Mouse (Mus musculus) neural tube, embryonic 14.5 days (tissue): Measurements from ENCODE around the gene Cnnm2. TPM values are rescaled to one million over a fixed set of nuclear protein-coding genes. Genes with fewer than 3 reads are reported as not detected.

Experiments used
- ATAC-seq: fragments of 200-750 bp; cut with Nextera tagmentation; 2 replicates; pipeline ENCODE4 v1.8.0; 2017; ENCODE audit warnings: low read depth, mild to moderate bottlenecking, moderate TSS enrichment, moderate library complexity
- H3K27ac ChIP-seq: fragments of 300-500 bp; sonication (generic); 2 replicates; pipeline ENCODE4 v1.5.1; 2014; ENCODE audit warnings: low read depth, mild to moderate bottlenecking, control low read depth, low read length, moderate library complexity, mixed read lengths
- H3K27me3 ChIP-seq: fragments of 300-500 bp; sonication (generic); 2 replicates; pipeline ENCODE4 v1.6.1; 2014; ENCODE audit warnings: low read length; ENCODE audit not compliant: control insufficient read depth, insufficient read depth
- H3K36me3 ChIP-seq: fragments of 300-500 bp; sonication (generic); 2 replicates; pipeline ENCODE4 v1.6.1; 2014; ENCODE audit warnings: low read length, mixed read lengths; ENCODE audit not compliant: control insufficient read depth, insufficient read depth
- H3K4me1 ChIP-seq: fragments of 300-500 bp; sonication (generic); 2 replicates; pipeline ENCODE4 v1.6.1; 2014; ENCODE audit warnings: low read length; ENCODE audit not compliant: control insufficient read depth, insufficient read depth
- H3K4me2 ChIP-seq: fragments of 300-500 bp; sonication (generic); 2 replicates; pipeline ENCODE4 v1.6.1; 2014; ENCODE audit warnings: mild to moderate bottlenecking, low read depth, low read length, control low read depth
- H3K4me3 ChIP-seq: fragments of 300-500 bp; sonication (generic); 2 replicates; pipeline ENCODE4 v1.5.1; 2014; ENCODE audit warnings: low read depth, low read length, control low read depth, mixed read lengths
- H3K9ac ChIP-seq: fragments of 300-500 bp; sonication (generic); replicated peaks from 2 replicates; pipeline ENCODE4 v1.6.1; 2014; ENCODE audit warnings: low read depth, mild to moderate bottlenecking, control low read depth, low read length, mixed read lengths
- H3K9me3 ChIP-seq: fragments of 300-500 bp; sonication (generic); 2 replicates; pipeline ENCODE4 v1.6.1; 2016; ENCODE audit warnings: low read length; ENCODE audit not compliant: control insufficient read depth
- WGBS: fragments of 180-500 bp; shearing (Covaris S2); extraction: QIAGEN DNeasy Blood & Tissue Kit; methylation state at CpG from one replicate; pipeline ENCODE4 v1.1.7; 2014; 5-methylcytosine and 5-hydroxymethylcytosine counted together
- polyA plus RNA-seq: library from polyadenylated mRNA; unstranded; fragments of >200 nt; fragmentation: Nextera tagmentation; extraction: Ambion mirVana; gene quantifications from 2 replicates; pipeline ENCODE4 v1.2.1, GENCODE M21; 2014

Gene Cnnm2
- polyA plus RNA-seq, 1 experiment from 2014 or later, result 11.7 TPM

DNA sequence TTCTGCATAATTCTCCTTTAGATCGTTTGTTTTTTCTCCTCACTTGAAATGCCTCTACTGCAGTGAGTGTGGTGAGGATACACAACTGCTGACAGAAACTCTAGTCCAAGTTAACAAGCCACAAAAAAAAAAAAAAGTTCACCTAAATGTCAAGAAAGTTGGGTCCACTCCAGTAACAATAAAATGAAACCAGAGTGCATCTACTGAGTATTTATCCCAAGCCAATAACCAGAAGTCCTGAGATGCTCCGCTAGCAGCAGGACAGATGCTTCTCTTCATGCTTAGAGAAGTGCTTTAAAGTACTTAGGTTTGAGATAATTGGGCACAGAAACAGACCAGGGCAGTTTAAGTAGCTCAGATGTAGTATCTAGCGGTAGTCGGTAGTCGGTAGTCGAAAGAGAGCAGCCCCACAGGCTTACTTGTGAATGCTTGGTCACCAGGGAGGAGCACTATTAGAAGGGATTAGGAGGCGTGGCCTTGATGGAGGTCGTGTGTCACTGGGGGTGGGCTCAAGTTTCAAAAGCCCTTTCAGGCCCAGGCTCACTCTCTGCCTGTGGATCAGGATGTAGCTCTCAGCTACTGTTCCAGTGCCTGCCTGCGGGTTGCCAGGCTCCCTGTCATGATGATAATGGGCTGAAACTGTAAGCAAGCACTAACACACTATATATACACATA is 154.1 kb downstream of the Cnnm2 start:
- H3K4me1 ChIP-seq, result no peaks in the 10 kb centered on the region
- no peak overlapping the region for H3K4me2 ChIP-seq
- no peaks in the 10 kb centered on the region for H3K36me3 ChIP-seq
- H3K27ac ChIP-seq, result no peak overlapping the region
- H3K9ac ChIP-seq, result no peak overlapping the region
- no peak overlapping the region for H3K4me3 ChIP-seq
- no peak for ATAC-seq
- no peaks in the 10 kb centered on the region for H3K9me3 ChIP-seq
- H3K27me3 ChIP-seq, result no peaks in the 10 kb centered on the region
- 76% methylated on average over 9 of the region's 9 CpGs for WGBS

DNA sequence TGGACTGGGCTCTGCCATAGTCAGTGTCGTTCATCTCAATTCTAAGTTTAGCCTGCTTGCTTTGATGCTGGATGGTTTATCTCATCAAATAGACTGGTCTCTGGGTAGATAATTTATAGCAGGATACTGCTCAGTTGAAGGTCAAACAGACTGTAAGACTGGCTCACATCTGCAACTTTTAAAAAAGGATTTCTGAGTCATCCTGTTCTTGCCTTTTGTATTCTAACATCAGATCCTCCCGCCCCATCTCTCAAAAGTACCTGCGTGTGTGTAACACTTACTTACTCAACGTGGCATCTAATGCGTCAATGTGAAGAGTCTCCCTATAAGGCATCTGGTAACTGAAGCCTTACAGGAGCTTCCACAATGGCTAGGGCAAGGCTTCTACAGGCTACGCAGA is 159.2 kb downstream of the Cnnm2 start:
- Histone ChIP-seq H3K27ac (no peak overlapping the region), H3K4me1 (no peaks in the 10 kb centered on the region), H3K27me3 (no peaks in the 10 kb centered on the region), H3K9me3 (no peaks in the 10 kb centered on the region), H3K4me3 (no peak overlapping the region), H3K36me3 (no peaks in the 10 kb centered on the region), H3K9ac (no peak overlapping the region), H3K4me2 (no peak overlapping the region)
- ATAC-seq, result no peak
- WGBS, result 93% methylated on average over 6 of the region's 6 CpGs

DNA sequence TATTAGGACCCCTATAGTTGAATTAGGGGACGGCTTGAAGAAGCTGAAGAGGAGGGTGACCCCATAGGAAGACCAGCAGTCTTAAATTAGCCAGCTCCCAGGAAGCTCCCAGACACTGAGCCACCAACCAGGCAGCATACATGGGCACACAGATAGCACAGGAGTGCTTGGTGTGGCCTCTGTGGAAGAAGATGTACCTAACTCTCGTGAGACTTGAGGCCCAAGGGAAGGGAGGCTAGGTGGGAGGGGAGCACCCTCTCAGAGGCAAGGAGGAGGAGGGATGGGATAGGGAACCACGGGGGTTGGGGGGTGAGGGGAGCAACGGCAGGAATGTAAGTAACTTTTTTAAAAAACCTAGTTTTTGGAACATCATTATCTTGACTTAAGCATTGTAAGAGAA is 165.0 kb downstream of the Cnnm2 start:
- Histone ChIP-seq H3K4me2 (no peak overlapping the region), H3K27me3 (no peaks in the 10 kb centered on the region), H3K27ac (no peak overlapping the region), H3K36me3 (no peaks in the 10 kb centered on the region), H3K4me1 (no peaks in the 10 kb centered on the region), H3K9ac (no peak overlapping the region), H3K9me3 (no peaks in the 10 kb centered on the region), H3K4me3 (no peak overlapping the region)
- WGBS, result 61% methylated on average over 4 of the region's 4 CpGs
- ATAC-seq, result no peak

DNA sequence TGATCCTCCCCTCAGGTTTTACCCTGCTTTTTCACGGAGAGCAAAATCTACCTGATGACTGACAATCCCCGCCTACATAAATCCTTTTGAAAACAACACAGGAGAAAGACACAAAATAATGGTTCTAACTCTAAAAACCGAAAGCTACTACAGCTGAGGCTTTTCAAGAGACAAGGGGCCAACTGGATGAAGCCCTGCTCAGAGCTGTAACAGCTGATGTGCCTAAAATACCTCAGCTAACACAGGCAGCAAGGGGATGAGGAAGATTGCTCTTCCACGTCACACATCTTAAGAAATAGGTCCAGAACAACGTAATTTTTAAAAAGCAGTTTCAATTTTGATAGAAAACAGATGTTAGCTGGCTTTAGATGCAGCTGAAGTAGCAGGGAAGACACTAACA is 165.6 kb downstream of the Cnnm2 start:
- 74% methylated on average over 5 of the region's 5 CpGs for WGBS
- no peak overlapping the region for H3K4me3 ChIP-seq

DNA sequence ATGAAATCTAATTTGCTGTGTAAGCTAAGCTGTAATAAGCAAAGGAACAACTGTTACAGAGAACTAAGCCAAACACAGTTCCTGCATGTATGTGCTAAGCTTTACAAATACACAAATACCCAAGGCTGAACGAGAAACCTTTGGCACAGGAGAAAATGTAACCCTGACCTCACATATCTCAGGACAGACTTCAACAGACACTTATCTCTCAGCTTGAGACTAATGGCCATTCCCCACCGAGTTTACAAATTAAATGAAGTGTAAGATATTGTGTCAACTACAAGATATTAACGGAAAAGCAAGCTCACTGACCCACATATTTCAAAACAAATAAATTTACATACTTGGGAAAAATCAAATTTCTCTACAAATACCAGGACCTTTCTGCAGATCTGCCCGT is 166.7 kb downstream of the Cnnm2 start:
- no peaks in the 10 kb centered on the region for H3K9me3 ChIP-seq
- ATAC-seq, result no peak
- H3K27ac ChIP-seq, result no peak overlapping the region
- no peak overlapping the region for H3K4me2 ChIP-seq
- WGBS, result 50% methylated on average over 4 of the region's 4 CpGs
- no peaks in the 10 kb centered on the region for H3K27me3 ChIP-seq
- H3K9ac ChIP-seq, result no peak overlapping the region
- H3K4me1 ChIP-seq, result no peaks in the 10 kb centered on the region
- H3K36me3 ChIP-seq, result no peaks in the 10 kb centered on the region
- no peak overlapping the region for H3K4me3 ChIP-seq

More for the DNA sequence above, 165.6 kb downstream of the Cnnm2 start:
- no peak for ATAC-seq
- Histone ChIP-seq H3K27ac (no peak overlapping the region), H3K36me3 (no peaks in the 10 kb centered on the region), H3K4me2 (no peak overlapping the region), H3K9ac (no peak overlapping the region), H3K9me3 (no peaks in the 10 kb centered on the region), H3K4me1 (no peaks in the 10 kb centered on the region), H3K27me3 (no peaks in the 10 kb centered on the region)

DNA sequence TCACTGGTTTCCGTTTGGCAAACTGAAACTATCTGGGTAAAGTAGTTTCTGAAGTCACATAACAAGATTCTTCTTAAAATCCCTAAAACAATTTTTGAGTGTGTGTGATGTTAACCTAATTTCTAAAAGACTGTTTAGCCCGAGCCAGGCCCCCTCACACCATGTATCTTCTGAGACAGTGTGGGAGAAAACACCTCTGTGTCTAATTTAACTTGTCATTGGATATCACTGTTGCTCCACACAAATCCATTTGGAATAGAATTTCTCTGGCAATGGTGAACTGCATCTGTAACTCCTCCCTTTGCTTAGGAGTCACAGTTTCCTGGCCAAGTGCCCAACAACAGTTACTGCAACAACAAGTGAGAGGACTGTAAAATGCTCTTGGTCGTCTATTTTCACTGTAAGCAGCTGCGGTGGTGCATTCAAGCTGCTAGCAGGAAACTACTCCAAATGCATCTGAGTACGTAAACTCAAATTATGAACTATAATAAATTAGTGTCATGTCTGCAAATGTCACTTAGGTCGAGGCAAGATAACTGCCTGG is 167.7 kb downstream of the Cnnm2 start:
- H3K4me3 ChIP-seq, result no peak overlapping the region
- H3K4me2 ChIP-seq, result no peak overlapping the region
- 52% methylated on average over 6 of the region's 6 CpGs for WGBS
- H3K9ac ChIP-seq, result no peak overlapping the region
- H3K27me3 ChIP-seq, result no peaks in the 10 kb centered on the region
- no peak overlapping the region for H3K27ac ChIP-seq
- H3K9me3 ChIP-seq, result no peaks in the 10 kb centered on the region
- no peaks in the 10 kb centered on the region for H3K4me1 ChIP-seq
- ATAC-seq, result no peak
- H3K36me3 ChIP-seq, result no peaks in the 10 kb centered on the region

Other genes starting within 250 kb of the Cnnm2 start
- 134 and 160 TPM in 2 replicates for gene Arl3, start 188.4 kb upstream of the Cnnm2 start, polyA plus RNA-seq
- 10.5 and 10.7 TPM in 2 replicates for gene Sfxn2, start 188.2 kb upstream of the Cnnm2 start, polyA plus RNA-seq
- gene Wbp1l, start 162.5 kb upstream of the Cnnm2 start, polyA plus RNA-seq, result 28.2 and 35.2 TPM in 2 replicates
- gene Cyp17a1, start 88.4 kb upstream of the Cnnm2 start, polyA plus RNA-seq, result 0.35 TPM in 1 of 2 replicates, not detected in the other
- 27.2 and 28.2 TPM in 2 replicates for gene Borcs7, start 71.7 kb upstream of the Cnnm2 start, polyA plus RNA-seq
- 44.3 and 47.8 TPM in 2 replicates for gene As3mt, start 54.1 kb upstream of the Cnnm2 start, polyA plus RNA-seq